Mouse (Mus musculus): ENCODE measurements at regions not wholly inside any gene's neighbourhood (a gene's known extent, or its start where the extent isn't known, plus 50 kb on each side); places are given as distances from the start of the nearest gene placed in this dataset.

DNA sequence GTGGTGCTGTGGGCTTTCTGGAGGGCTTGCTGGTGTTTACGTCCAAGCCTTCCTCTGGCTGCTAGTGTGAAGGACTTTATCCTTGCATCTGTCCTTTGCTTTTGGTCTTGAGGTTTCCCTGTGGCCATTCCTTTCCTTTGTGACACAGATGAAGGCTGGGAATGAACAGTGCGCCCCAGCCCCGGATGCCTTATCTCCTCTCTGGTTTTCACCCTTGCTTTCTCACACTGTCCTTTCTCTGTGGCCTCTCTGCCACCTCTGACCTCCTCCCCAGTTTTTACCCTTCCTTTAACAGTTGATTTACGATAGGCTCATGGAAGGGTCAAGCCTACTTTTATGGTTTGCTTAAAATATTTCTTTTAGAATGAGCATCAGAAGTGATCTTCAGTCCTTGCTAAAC lies 53.2 kb downstream of the Gas1 start:
- H3K4me2 ChIP-seq: no peak overlapping the region
- WGBS: 50% methylated on average over 4 of the region's 4 CpGs
- no peaks in the 10 kb centered on the region for H3K36me3 ChIP-seq (replicated peaks)
- ATAC-seq (ENCODE audit: low FRiP score): no peak
- H3K4me3 ChIP-seq (replicated peaks): no peak overlapping the region
- 0 out of 2 replicates have a peak overlapping the region, but pooled peaks have one; percentile 8 for H3K27ac ChIP-seq
- H3K9ac ChIP-seq: no peak overlapping the region
- H3K9me3 ChIP-seq: no peaks in the 10 kb centered on the region
- peaks cover 45% of the 10 kb centered on the region for H3K4me1 ChIP-seq
- H3K27me3 ChIP-seq: peaks cover 31% of the 10 kb centered on the region; the same call in 1 of the 2 replicates

DNA sequence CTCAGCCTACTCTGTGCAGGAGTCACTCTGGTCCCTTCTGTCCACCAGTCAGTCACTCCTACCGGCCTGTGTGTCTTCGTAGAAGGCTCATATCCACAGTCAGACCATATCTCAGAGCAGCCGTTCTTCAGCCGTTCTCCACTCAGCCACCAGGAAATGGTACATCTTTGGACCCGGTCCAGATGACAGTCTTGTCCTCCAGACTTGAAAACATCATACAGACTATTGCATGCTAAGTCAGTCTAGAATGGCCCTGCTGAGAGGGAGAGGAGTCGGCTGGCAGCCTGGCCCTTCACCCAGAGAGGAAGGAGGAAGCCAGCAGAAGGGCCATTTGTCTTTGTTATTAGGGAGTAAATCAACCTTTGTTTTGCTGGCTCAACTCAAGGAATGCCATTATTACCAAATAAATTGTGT lies 54.0 kb downstream of the Gas1 start:
- Histone ChIP-seq H3K4me2 (peak overlapping the region; percentile 34), H3K4me3 (replicated peaks) (no peak overlapping the region), H3K9ac (no peak overlapping the region), H3K27ac (peak overlapping the region; percentile 74), H3K4me1 (peaks cover 45% of the 10 kb centered on the region), H3K36me3 (replicated peaks) (no peaks in the 10 kb centered on the region), H3K9me3 (no peaks in the 10 kb centered on the region), H3K27me3 (peaks cover 29% of the 10 kb centered on the region; the same call in 1 of the 2 replicates)
- 54% methylated on average over 6 of the region's 6 CpGs for WGBS
- no peak; the same call in 1 of the 2 replicates for ATAC-seq (ENCODE audit: low FRiP score)

DNA sequence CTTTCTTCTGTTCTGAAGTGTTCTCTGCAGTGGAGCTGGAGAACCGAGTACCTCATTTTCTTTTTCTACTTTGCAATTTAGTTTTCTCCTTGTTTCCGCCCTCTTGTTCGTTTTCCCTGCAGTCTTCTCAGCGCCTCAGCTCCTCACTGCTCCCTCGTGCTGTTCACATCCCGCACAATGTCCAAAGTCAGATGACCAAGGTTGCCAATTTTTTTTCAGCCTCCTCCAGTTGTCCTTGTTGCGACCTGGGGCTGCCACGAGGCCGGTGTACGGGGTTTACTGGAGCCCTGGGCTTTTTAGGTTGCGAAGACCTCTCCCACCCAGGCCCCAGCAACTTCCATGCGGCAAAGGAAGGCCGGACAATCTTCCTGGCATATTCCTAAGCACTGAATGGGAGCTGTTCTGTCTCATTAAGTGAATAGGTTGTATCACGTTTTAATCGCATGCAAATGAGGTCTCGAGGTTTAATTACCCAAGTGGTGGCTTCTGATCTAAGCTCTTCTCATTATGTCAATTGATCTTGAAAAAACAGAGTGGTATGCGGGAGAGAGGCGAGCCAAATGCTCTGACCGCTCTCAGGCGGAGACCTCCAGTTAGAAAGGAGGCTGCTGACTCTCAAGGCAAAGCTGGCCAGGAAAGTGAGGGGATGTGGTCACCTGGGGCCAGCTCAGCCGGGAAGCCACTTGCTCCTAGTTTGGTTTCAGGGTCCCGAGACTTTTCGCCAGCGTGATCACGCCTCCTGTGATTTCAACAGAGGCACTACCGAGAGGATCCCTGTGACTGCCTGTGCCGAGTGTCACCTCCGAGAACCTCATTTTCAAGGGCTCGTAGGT lies 54.6 kb downstream of the Gas1 start:
- H3K4me3 ChIP-seq (replicated peaks): no peak overlapping the region
- peaks cover 45% of the 10 kb centered on the region for H3K4me1 ChIP-seq
- peaks cover 23% of the 10 kb centered on the region; the same call in 1 of the 2 replicates for H3K27me3 ChIP-seq
- H3K36me3 ChIP-seq (replicated peaks): no peaks in the 10 kb centered on the region
- no peak overlapping the region for H3K9ac ChIP-seq
- H3K9me3 ChIP-seq: no peaks in the 10 kb centered on the region
- peak overlapping the region; percentile 34 for H3K4me2 ChIP-seq
- ATAC-seq (ENCODE audit: low FRiP score): peak; percentile 70; the same call in 1 of the 2 replicates
- 32% methylated on average over 29 of the region's 29 CpGs for WGBS
- H3K27ac ChIP-seq: peak overlapping the region; percentile 74

DNA sequence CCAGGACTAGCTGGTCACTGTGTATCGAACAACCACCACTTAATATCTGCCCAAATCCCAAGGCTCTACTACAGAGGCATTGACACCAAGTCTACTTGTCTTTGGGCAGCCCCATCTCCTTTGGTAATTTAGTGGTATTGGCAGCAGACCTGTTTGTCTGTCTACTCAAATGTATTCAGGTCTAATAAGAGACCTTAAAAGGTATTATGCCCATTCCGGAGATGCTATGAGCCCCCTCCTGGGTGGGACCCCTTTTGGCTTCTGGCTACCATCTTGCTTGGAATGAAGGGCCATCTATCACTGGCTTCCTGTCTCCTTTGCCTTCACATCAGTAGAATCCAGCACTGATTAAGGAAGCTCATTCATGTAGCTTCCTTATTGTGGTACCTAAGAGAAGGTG lies 65.7 kb downstream of the Gas1 start:
- Histone ChIP-seq H3K4me3 (replicated peaks) (no peak overlapping the region), H3K4me2 (no peak overlapping the region), H3K36me3 (replicated peaks) (no peaks in the 10 kb centered on the region), H3K9me3 (no peaks in the 10 kb centered on the region), H3K27ac (0 out of 2 replicates have a peak overlapping the region, but pooled peaks have one; percentile 91), H3K4me1 (peaks cover 20% of the 10 kb centered on the region), H3K27me3 (no peaks in the 10 kb centered on the region), H3K9ac (no peak overlapping the region)
- WGBS: 90% methylated on average over 2 of the region's 2 CpGs
- ATAC-seq (ENCODE audit: low FRiP score): no peak

DNA sequence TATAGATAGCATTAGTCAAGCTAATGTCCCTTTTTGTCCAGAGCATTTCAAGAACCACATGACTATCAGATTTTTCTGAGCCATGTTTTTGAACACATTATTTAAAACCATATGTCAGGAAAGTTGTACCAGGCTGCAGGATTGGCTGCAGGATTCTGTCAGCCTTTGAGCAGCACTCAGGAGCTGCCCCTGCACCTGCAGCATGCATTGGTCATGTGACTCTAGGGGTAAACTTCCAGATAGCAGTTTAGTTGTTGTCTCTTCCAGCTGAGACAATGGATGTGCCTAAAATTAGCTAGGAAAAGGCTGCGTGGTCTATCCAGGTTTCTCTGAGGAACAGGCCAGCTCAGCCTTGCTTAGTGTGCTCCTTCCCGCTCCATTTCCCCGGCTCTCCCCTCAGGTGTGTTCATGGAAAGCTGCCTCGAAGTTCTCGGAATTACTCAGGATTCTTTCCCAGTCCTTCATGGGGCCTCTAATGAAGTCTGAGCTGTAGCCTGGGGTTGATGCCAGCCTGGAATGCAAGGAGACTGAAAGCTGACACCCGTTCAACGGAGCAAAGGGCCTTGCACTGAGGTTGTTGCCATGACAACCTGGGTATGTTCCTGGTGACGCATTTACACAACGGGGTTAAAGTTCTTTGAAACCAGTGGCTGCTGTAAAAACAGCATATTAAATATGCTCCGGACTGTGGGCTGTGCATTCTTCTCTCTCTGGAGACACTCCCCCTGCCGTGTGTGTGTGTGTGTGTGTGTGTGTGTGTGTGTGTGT lies 66.9 kb downstream of the Gas1 start:
- Histone ChIP-seq H3K36me3 (replicated peaks) (no peaks in the 10 kb centered on the region), H3K9me3 (no peaks in the 10 kb centered on the region), H3K27ac (peak overlapping the region; percentile 91), H3K4me1 (peaks cover 20% of the 10 kb centered on the region), H3K4me3 (replicated peaks) (no peak overlapping the region), H3K4me2 (peak overlapping the region; percentile 34), H3K9ac (no peak overlapping the region; the same call in 1 of the 2 replicates), H3K27me3 (no peaks in the 10 kb centered on the region)
- WGBS: 1% methylated on average over 11 of the region's 11 CpGs
- peak; percentile 94 for ATAC-seq (ENCODE audit: low FRiP score)

DNA sequence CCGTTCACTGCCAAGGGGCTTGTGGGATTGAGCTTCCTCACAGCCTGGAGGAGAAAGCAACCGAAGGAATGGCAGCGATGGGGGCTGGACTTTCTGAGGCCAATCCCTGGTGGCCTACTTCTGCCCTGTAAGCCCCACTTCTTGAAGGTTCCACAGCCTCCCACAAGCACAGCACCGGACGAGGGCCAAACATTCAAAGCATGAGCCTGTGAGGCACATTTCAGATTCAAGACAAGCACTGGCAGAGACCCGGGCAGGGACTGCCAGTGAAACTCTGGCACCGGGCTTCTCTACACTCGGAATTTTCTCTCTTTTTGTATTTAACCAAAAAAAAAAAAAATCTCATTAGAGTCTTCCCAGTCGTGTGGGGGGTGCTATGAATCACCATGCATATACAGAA lies 71.9 kb downstream of the Gas1 start:
- H3K9me3 ChIP-seq: no peaks in the 10 kb centered on the region
- H3K36me3 ChIP-seq (replicated peaks): no peaks in the 10 kb centered on the region
- peaks cover 11% of the 10 kb centered on the region for H3K4me1 ChIP-seq
- no peaks in the 10 kb centered on the region for H3K27me3 ChIP-seq
- 87% methylated on average over 9 of the region's 9 CpGs for WGBS
- no peak overlapping the region for H3K4me3 ChIP-seq (replicated peaks)
- H3K4me2 ChIP-seq: no peak overlapping the region
- no peak overlapping the region for H3K27ac ChIP-seq
- no peak for ATAC-seq (ENCODE audit: low FRiP score)
- no peak overlapping the region for H3K9ac ChIP-seq

DNA sequence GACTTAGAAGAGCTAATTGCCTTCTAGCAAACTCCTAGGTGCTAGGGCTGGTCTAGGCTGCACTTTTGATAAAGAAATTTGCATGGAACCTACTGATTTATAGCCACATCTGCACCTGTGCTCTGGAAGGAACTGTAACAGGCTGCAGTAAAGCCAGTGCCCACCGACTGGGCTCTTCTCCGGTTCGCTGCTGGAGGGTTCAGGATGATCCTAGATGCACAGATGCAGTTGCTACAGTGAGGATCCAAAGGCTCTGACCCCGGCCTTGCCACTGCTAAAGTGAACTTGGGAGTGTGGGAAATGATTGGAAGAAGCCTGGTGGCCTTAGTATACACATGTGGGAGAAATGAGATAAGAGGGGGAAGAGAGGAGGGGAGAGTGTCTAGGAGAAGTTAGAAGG lies 75.5 kb downstream of the Gas1 start:
- 83% methylated on average over 4 of the region's 4 CpGs for WGBS
- Histone ChIP-seq H3K4me1 (peaks cover 5% of the 10 kb centered on the region; the same call in 1 of the 2 replicates), H3K4me3 (replicated peaks) (no peak overlapping the region), H3K4me2 (no peak overlapping the region), H3K9ac (no peak overlapping the region), H3K36me3 (replicated peaks) (no peaks in the 10 kb centered on the region), H3K27me3 (no peaks in the 10 kb centered on the region), H3K27ac (no peak overlapping the region), H3K9me3 (0 out of 2 replicates have a peak, but pooled peaks cover 3% of the 10 kb centered on the region)
- no peak for ATAC-seq (ENCODE audit: low FRiP score)

DNA sequence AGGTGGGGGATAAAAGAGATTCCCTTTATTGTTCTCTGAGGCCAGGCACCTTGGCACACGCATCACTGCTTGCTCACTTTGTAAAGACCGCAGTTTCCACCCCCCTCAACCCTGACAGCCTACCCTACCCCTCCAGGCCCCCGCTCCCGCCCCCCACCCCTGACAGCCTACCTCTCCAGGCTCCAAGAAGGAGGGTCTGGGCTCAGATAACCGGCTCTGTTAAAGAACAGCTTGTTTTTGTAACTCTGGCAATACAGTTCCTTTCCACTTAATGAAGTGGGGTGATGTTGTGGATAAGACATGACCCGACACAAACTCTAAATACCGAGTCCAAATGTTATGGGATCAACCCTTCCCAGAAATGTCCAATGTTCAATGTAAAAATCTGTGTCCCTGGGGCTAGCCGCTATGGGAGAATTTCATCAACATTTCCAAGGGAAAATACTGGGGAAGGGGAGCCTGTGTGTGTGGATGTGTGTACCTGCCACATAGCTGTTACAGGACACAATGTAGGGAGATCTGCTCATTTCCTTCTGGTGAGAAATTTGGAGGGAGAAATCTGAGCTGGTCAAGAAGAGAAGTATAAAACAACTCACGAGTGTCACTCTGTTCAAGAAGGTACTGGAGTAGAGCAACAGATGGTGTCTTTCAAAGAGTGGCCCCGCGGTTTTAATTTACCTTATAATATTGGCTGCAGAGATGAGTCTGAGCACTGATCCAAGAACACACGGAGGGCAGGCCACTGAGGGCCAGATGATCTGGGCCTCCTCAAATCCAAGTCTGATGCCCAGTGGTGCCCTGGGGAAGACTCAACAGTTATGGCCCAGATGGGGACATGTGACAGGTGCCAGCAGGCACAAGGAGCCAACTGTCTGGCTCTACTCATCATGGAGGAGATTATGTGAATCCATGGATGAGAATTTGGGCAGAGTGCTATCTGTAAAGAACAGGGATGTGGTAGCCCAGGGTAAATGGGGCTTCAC lies 76.7 kb downstream of the Gas1 start:
- H3K4me3 ChIP-seq (replicated peaks): no peak overlapping the region
- H3K9ac ChIP-seq: no peak overlapping the region
- no peaks in the 10 kb centered on the region for H3K27me3 ChIP-seq
- no peaks in the 10 kb centered on the region for H3K36me3 ChIP-seq (replicated peaks)
- 0 out of 2 replicates have a peak, but pooled peaks cover 3% of the 10 kb centered on the region for H3K9me3 ChIP-seq
- no peak overlapping the region for H3K4me2 ChIP-seq
- no peak overlapping the region for H3K27ac ChIP-seq
- no peak for ATAC-seq (ENCODE audit: low FRiP score)
- 84% methylated on average over 12 of the region's 12 CpGs for WGBS
- H3K4me1 ChIP-seq: peaks cover 5% of the 10 kb centered on the region; the same call in 1 of the 2 replicates

DNA sequence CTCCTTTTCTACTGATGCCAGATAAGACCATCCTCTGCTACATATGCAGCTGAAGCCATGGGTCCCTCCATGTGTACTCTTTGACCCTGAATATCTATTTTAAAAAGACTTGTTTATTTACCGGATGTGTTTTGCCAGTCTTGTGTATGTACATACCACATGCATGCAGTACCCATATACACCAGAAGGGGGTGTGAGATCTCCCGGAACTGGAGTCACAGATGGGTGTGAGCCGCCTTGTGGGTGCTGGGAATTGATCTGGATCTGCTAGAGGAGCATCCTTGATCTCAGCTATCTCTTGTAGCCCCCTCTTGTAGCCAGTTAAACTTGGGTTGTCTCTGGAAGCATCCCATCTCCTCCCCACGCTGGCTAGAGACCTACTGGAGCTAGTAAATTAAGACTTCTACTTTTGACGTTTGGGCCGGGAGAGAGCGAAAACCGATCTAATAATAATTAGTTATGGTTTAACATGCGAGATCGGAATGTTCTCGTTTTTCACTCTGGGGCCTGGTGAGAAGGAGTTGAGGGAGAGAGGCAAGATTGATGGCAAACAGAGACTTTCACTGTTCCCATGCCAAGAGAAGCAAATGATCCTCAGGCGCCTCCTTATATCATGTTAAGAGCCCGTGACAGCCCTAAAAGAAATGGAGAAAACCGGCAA lies 77.6 kb downstream of the Gas1 start:
- H3K9me3 ChIP-seq: 0 out of 2 replicates have a peak, but pooled peaks cover 3% of the 10 kb centered on the region
- H3K4me1 ChIP-seq: peaks cover 5% of the 10 kb centered on the region; the same call in 1 of the 2 replicates
- no peak overlapping the region for H3K4me2 ChIP-seq
- H3K36me3 ChIP-seq (replicated peaks): no peaks in the 10 kb centered on the region
- ATAC-seq (ENCODE audit: low FRiP score): no peak
- no peak overlapping the region for H3K27ac ChIP-seq
- WGBS: 82% methylated on average over 14 of the region's 14 CpGs
- H3K9ac ChIP-seq: no peak overlapping the region
- H3K4me3 ChIP-seq (replicated peaks): no peak overlapping the region
- H3K27me3 ChIP-seq: no peaks in the 10 kb centered on the region

DNA sequence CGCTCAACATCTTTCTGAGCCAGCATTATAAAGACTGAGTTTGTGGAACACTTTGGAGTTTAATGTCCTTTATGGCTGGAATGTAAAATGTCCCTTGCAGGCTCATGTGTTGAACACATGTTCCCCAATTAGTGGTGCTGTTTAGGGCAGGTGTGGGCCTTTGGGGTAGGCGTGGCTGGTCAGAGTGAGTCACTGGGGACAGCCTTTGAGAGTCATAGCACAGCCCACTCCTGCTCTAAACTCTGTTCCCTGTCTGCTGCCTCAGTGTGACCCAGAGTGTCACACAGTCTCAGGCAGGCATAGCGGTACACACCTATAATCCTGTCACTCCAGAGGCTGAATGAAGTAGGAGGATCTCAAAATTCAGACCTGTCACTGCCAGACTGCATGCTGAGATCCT lies 78.8 kb downstream of the Gas1 start:
- Histone ChIP-seq H3K27me3 (no peaks in the 10 kb centered on the region), H3K36me3 (replicated peaks) (no peaks in the 10 kb centered on the region), H3K27ac (no peak overlapping the region), H3K4me1 (peaks cover 5% of the 10 kb centered on the region; the same call in 1 of the 2 replicates), H3K4me2 (no peak overlapping the region), H3K4me3 (replicated peaks) (no peak overlapping the region), H3K9ac (no peak overlapping the region), H3K9me3 (0 out of 2 replicates have a peak, but pooled peaks cover 3% of the 10 kb centered on the region)
- no peak for ATAC-seq (ENCODE audit: low FRiP score)
- 76% methylated on average over 3 of the region's 3 CpGs for WGBS

DNA sequence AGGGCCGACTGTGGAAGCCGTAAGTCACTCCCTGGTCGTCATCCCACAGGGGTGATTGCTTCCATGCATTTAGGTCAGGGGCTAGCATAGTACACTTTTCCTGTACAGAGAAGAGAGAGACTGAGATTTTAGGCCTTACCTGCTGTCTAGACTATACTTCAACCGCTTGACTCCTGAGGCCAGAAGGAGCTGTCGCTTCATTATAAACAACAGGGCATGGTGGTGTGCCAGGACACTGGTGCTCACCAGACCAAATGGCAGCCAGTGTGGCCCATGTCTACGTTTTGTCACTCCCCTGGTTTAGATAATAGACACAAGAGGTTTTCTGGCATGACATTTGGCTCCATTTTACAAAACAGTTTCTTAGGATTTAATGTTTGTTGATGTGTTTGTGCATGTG lies 79.4 kb downstream of the Gas1 start:
- 66% methylated on average over 6 of the region's 6 CpGs for WGBS
- no peaks in the 10 kb centered on the region for H3K27me3 ChIP-seq
- H3K4me2 ChIP-seq: no peak overlapping the region
- peaks cover 5% of the 10 kb centered on the region; the same call in 1 of the 2 replicates for H3K4me1 ChIP-seq
- no peak overlapping the region for H3K9ac ChIP-seq
- H3K27ac ChIP-seq: no peak overlapping the region
- ATAC-seq (ENCODE audit: low FRiP score): no peak
- no peak overlapping the region for H3K4me3 ChIP-seq (replicated peaks)
- no peaks in the 10 kb centered on the region for H3K36me3 ChIP-seq (replicated peaks)
- H3K9me3 ChIP-seq: 0 out of 2 replicates have a peak, but pooled peaks cover 3% of the 10 kb centered on the region
